In the genomic region with DNA sequence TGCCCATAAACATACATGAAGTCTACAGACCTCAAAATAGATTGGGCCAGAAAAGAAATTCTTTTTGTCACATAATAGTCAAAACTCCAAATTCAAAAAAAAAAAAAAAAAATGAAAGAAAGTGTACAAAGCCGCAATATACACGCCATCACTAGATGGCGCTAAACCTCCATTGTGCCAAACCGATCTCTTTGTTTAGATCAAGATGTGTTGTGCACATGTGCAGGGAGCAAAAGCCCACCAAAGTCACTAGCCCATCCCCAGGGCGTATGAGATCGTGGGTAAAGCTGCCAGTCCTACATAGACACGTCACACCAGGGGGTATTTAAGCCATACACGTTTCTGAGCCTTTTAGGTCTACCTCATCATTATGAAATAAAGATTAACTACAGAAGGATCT, we compare ENCODE assay signal across 11 mouse cellular contexts. TPM values are rescaled to one million over a fixed set of nuclear protein-coding genes. Genes with fewer than 3 reads are reported as not detected.
DNase-seq lines count a peak whose midpoint lies in the region; ATAC-seq lines count a peak whose summit lies in the region.
"Had no signal": no experiment of that assay in that cellular context is flagged by ENCODE, and none has a peak within 500 bp of the region (broad histone marks: within the 10 kb centered on the region; RNA-seq: fewer than 3 reads in every experiment).

No protein-coding gene starts in this region.

- peak; percentile 14 for DNase-seq in heart, postnatal 4 days
- DNase-seq in midbrain, embryonic 10.5 days (ENCODE audit: low spot score), result peak; percentile 18
- DNase-seq in ZHBTc4 (ENCODE audit: low read depth, low spot score), result peak; percentile 14
- DNase-seq in limb, embryonic 11.5 days (ENCODE audit: low spot score), result peak; percentile 71
- DNase-seq in Muller cell, postnatal 12 days (ENCODE audit: inconsistent ontology term), result no peak
- DNase-seq in frontal cortex, postnatal 25 days (ENCODE audit: low spot score in 2 of 2), result no peak

- no peak overlapping the region for H3K9ac ChIP-seq in heart, embryonic 11.5 days (ENCODE audit: low read depth, low read length)
- no peak overlapping the region for H3K9ac ChIP-seq in midbrain, embryonic 16.5 days (ENCODE audit: low read depth, low read length)
- H3K9ac ChIP-seq in limb, embryonic 11.5 days (ENCODE audit: low read length), result no peak overlapping the region
- H3K9ac ChIP-seq: embryonic facial prominence, embryonic 12.5 days; liver, embryonic 15.5 days had no signal

- no peak overlapping the region for H3K4me3 ChIP-seq in heart, embryonic 11.5 days (ENCODE audit: low read depth, low read length)
- no peak overlapping the region for H3K4me3 ChIP-seq in midbrain, embryonic 10.5 days
- H3K4me3 ChIP-seq in midbrain, embryonic 16.5 days (ENCODE audit: low read depth, low read length), result no peak overlapping the region
- no peak overlapping the region for H3K4me3 ChIP-seq in limb, embryonic 11.5 days (ENCODE audit: low read depth, low read length)
- H3K4me3 ChIP-seq: embryonic facial prominence, embryonic 12.5 days; liver, embryonic 15.5 days had no signal

- H3K36me3 ChIP-seq in heart, embryonic 11.5 days (ENCODE audit: control insufficient read depth, insufficient read depth, low read length), result no peaks in the 10 kb centered on the region
- H3K36me3 ChIP-seq in midbrain, embryonic 10.5 days, result no peaks in the 10 kb centered on the region
- H3K36me3 ChIP-seq in midbrain, embryonic 16.5 days (ENCODE audit: control insufficient read depth, insufficient read depth, low read length), result no peaks in the 10 kb centered on the region
- H3K36me3 ChIP-seq in limb, embryonic 11.5 days (ENCODE audit: control insufficient read depth, insufficient read depth, low read length), result no peaks in the 10 kb centered on the region
- H3K36me3 ChIP-seq: embryonic facial prominence, embryonic 12.5 days; liver, embryonic 15.5 days had no signal

- ATAC-seq in heart, embryonic 11.5 days (replicated peaks; ENCODE audit: insufficient number of reproducible peaks, low FRiP score, low TSS enrichment), result no peak
- ATAC-seq in midbrain, embryonic 16.5 days, result no peak
- no peak for ATAC-seq in limb, embryonic 11.5 days (ENCODE audit: insufficient number of reproducible peaks, low FRiP score, low TSS enrichment, low read depth)

- no peak overlapping the region for H3K4me2 ChIP-seq in heart, embryonic 11.5 days
- H3K4me2 ChIP-seq in midbrain, embryonic 16.5 days (ENCODE audit: low read length), result no peak overlapping the region
- no peak overlapping the region for H3K4me2 ChIP-seq in limb, embryonic 11.5 days (ENCODE audit: low read depth, severe bottlenecking)
- H3K4me2 ChIP-seq: embryonic facial prominence, embryonic 12.5 days; liver, embryonic 15.5 days had no signal

- H3K4me1 ChIP-seq in heart, embryonic 11.5 days (ENCODE audit: control insufficient read depth, insufficient read depth, low read length), result no peaks in the 10 kb centered on the region
- H3K4me1 ChIP-seq in midbrain, embryonic 10.5 days, result no peaks in the 10 kb centered on the region
- no peaks in the 10 kb centered on the region for H3K4me1 ChIP-seq in midbrain, embryonic 16.5 days (ENCODE audit: control insufficient read depth, insufficient read depth, low read length)
- no peaks in the 10 kb centered on the region for H3K4me1 ChIP-seq in limb, embryonic 11.5 days (ENCODE audit: control insufficient read depth, insufficient read depth, low read length)
- H3K4me1 ChIP-seq: embryonic facial prominence, embryonic 12.5 days; liver, embryonic 15.5 days had no signal

- H3K27ac ChIP-seq in heart, embryonic 11.5 days (ENCODE audit: low read depth, low read length), result no peak overlapping the region
- no peak overlapping the region for H3K27ac ChIP-seq in midbrain, embryonic 10.5 days (replicated peaks)
- H3K27ac ChIP-seq in midbrain, embryonic 16.5 days (ENCODE audit: low read length), result no peak overlapping the region
- no peak overlapping the region for H3K27ac ChIP-seq in limb, embryonic 11.5 days (replicated peaks; ENCODE audit: low read depth, low read length)
- H3K27ac ChIP-seq: embryonic facial prominence, embryonic 12.5 days; liver, embryonic 15.5 days had no signal

- H3K27me3 ChIP-seq in heart, embryonic 11.5 days (ENCODE audit: control insufficient read depth, insufficient read depth, low read length), result no peaks in the 10 kb centered on the region
- H3K27me3 ChIP-seq in midbrain, embryonic 10.5 days (ENCODE audit: low read depth, poor library complexity, severe bottlenecking), result no peaks in the 10 kb centered on the region
- H3K27me3 ChIP-seq in midbrain, embryonic 16.5 days (ENCODE audit: control insufficient read depth, insufficient read depth, low read depth, low read length), result no peaks in the 10 kb centered on the region
- H3K27me3 ChIP-seq in limb, embryonic 11.5 days (ENCODE audit: control insufficient read depth, insufficient read depth, low read length), result no peaks in the 10 kb centered on the region
- H3K27me3 ChIP-seq: embryonic facial prominence, embryonic 12.5 days; liver, embryonic 15.5 days had no signal

- 52% methylated on average over 8 of the region's 8 CpGs for WGBS in heart, embryonic 11.5 days (ENCODE audit: insufficient replicate concordance)
- 54% methylated on average over 8 of the region's 8 CpGs for WGBS in midbrain, embryonic 10.5 days
- WGBS in midbrain, embryonic 16.5 days, result 61% methylated on average over 8 of the region's 8 CpGs
- WGBS in limb, embryonic 11.5 days, result 49% methylated on average over 8 of the region's 8 CpGs

- peaks cover 5% of the 10 kb centered on the region; the same call in 1 of the 2 replicates for H3K9me3 ChIP-seq in heart, embryonic 11.5 days (replicated peaks; ENCODE audit: control insufficient read depth, low read length)
- peaks cover 35% of the 10 kb centered on the region for H3K9me3 ChIP-seq in midbrain, embryonic 10.5 days (replicated peaks)
- peaks cover 12% of the 10 kb centered on the region; the same call in 1 of the 2 replicates for H3K9me3 ChIP-seq in midbrain, embryonic 16.5 days (replicated peaks; ENCODE audit: control insufficient read depth, low read length, poor library complexity, severe bottlenecking)
- H3K9me3 ChIP-seq in limb, embryonic 11.5 days (ENCODE audit: control insufficient read depth, low read length), result peaks cover 2% of the 10 kb centered on the region; the same call in 1 of the 2 replicates
- H3K9me3 ChIP-seq: liver, embryonic 15.5 days had no signal

RNA-seq across cellular contexts. Expression of a gene that starts 24.2 kb away (rescaled TPM):
- total RNA-seq in heart, postnatal 4 days (2021), result not detected
- polyA plus RNA-seq in heart, embryonic 11.5 days (2014; fragmentation: Nextera tagmentation; extraction: Ambion mirVana), result not detected in 2 replicates
- polyA plus RNA-seq in midbrain, embryonic 10.5 days (2016; fragmentation: Nextera tagmentation; extraction: Ambion mirVana), result not detected in 2 replicates
- not detected in 2 replicates for polyA plus RNA-seq in midbrain, embryonic 16.5 days (2015; fragmentation: Nextera tagmentation; extraction: Ambion mirVana)
- polyA plus RNA-seq in limb, embryonic 11.5 days (2014; fragmentation: Nextera tagmentation; extraction: Ambion mirVana), result not detected in 2 replicates
- total RNA-seq: heart, postnatal 10 days had no signal
- polyA plus RNA-seq: embryonic facial prominence, embryonic 12.5 days; liver, embryonic 15.5 days had no signal

RNA-seq across cellular contexts. Expression of a gene that starts 53.7 kb away (rescaled TPM):
- total RNA-seq in heart, postnatal 4 days (2021), result not detected
- polyA plus RNA-seq in heart, embryonic 11.5 days (2014; fragmentation: Nextera tagmentation; extraction: Ambion mirVana), result not detected in 2 replicates
- polyA plus RNA-seq in midbrain, embryonic 10.5 days (2016; fragmentation: Nextera tagmentation; extraction: Ambion mirVana), result not detected in 2 replicates
- polyA plus RNA-seq in midbrain, embryonic 16.5 days (2015; fragmentation: Nextera tagmentation; extraction: Ambion mirVana), result not detected in 2 replicates
- not detected in 2 replicates for polyA plus RNA-seq in limb, embryonic 11.5 days (2014; fragmentation: Nextera tagmentation; extraction: Ambion mirVana)
- total RNA-seq: heart, postnatal 10 days had no signal
- polyA plus RNA-seq: embryonic facial prominence, embryonic 12.5 days; liver, embryonic 15.5 days had no signal

RNA-seq across cellular contexts. Expression of a gene that starts 56.7 kb away (rescaled TPM):
- total RNA-seq in heart, postnatal 4 days (2021), result not detected
- not detected in 2 replicates for polyA plus RNA-seq in heart, embryonic 11.5 days (2014; fragmentation: Nextera tagmentation; extraction: Ambion mirVana)
- polyA plus RNA-seq in midbrain, embryonic 10.5 days (2016; fragmentation: Nextera tagmentation; extraction: Ambion mirVana), result not detected in 2 replicates
- polyA plus RNA-seq in midbrain, embryonic 16.5 days (2015; fragmentation: Nextera tagmentation; extraction: Ambion mirVana), result not detected in 2 replicates
- not detected in 2 replicates for polyA plus RNA-seq in limb, embryonic 11.5 days (2014; fragmentation: Nextera tagmentation; extraction: Ambion mirVana)
- total RNA-seq: heart, postnatal 10 days had no signal
- polyA plus RNA-seq: embryonic facial prominence, embryonic 12.5 days; liver, embryonic 15.5 days had no signal

Comparison
In these comparisons a context has a peak if more than half of its experiments do, and no peak if none do; other contexts are left out.
1. DNase-seq: peak in heart, postnatal 4 days (single experiment), midbrain, embryonic 10.5 days (single experiment), ZHBTc4 (single experiment) and limb, embryonic 11.5 days (single experiment); none in Muller cell, postnatal 12 days (single experiment) and frontal cortex, postnatal 25 days (0 of 2).